Mouse (Mus musculus): ENCODE data around the gene Ubxn1.

GRCm38 (mm10) chr19:8870838-8871237 lies 458 bp upstream of the Ubxn1 start:
- TF ChIP-seq USF1 (IDR thresholded peaks at IDR 0.05; ENCODE audit: low read depth) (no peak), CTCF (IDR thresholded peaks at IDR 0.05; ENCODE audit: control insufficient read depth, insufficient read depth, insufficient read length) (no peak), FOSL1 (IDR thresholded peaks at IDR 0.05; ENCODE audit: insufficient read depth, low read length, poor library complexity, severe bottlenecking) (no peak), CEBPB (IDR thresholded peaks at IDR 0.05; ENCODE audit: low read depth) (no peak), MYOD1 (IDR thresholded peaks at IDR 0.05; ENCODE audit: control insufficient read depth, insufficient read length, low read depth) (no peak), MAX (IDR thresholded peaks at IDR 0.05) (no peak)

Data from C2C12 (cell line).